Mouse (Mus musculus): ENCODE results near the gene Nfkbiz.
"Not testable (repeated sequence)": the region's sequence is repeated elsewhere in the genome, so short reads cannot be mapped to it uniquely, and the experiment has no call there.

Gene Nfkbiz

DNA sequence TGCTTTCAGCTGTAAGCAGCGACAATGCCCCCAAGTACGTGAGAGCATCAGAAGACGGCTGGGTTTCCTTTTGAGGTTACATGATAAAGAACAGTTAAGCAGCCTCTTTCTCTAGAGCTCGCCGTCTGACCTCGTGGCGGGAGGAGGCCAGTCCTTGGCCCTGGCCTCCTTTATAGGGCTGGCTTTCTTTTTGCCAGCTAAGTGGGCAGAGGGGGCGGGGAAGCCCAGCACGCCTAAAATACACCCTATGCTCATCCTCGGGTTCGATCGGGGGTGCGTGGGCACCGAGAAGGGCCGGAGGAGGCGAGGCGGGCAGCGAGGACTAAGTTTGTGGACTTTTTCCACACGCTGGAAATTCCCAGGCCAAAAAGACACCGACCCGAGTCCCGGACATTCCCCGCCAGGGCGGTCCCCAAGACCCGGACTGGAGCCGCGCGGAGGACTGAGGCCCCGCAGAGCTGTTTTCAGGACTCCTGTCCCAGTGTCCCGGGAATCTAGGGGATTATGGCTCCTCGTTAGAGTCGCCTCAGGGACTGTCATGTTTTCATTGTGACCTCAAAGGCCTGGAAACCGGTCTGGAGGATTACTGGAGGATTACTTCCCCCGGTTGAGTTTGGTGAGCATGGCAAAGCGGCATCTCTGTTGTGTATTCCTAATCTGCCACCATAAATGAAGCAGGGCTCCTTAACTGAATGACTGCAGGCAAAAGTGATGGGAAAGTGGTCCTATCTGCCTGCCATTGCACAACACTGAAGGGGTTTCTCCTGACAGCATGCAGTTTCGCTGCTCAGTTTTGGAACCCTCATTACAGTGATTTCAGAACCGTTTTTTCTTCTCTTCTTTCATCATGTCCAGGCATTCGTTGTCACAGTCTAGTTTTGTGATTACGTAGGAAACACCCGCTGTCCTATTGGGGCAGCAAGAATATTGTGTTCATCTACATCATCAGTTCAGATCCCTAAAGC, at the start of gene Nfkbiz:
Nfkbiz (minus strand) TSS at position 390 of the 965 bp plus-strand sequence.
- DNase-seq (ENCODE audit: low spot score), result peak; percentile 92

DNA sequence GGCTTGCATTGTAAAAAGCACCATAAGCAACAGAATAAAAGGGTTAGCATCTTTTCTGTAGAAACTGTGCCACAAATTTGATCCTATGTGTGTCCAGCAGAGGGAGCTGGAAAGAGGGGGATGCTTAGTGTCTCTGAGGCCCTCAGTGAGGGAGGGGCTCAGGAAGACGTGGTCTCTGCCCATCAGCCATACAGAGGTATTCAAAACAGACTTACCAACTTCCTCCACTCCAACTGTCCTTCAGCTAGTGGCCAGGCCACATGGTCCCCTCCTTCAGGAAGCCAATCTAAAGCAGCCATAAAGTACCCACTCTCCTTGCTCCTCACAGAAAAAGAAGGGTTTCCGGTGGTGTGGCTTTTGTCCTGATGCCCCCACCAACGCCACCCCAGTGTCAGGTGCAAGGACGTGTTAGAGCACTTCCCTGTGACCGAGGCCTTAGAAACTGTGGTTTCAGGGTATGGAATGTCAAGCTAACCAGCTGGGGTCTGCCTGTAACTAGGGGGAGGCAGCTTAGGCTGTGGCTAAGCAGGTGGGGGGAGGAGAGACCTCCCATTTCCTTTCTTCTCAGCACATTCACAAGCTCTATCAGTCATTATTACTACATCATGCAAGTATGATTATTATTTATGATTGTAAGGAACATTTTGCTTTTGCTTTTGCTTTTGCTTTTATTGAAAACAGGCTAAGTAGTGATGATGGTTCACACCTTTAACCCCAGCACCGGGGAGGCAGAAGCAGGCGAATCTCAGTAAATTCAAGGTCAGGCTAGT, 49.3 kb upstream of the Nfkbiz start:
- peak; percentile 36 for DNase-seq (ENCODE audit: low spot score)

DNA sequence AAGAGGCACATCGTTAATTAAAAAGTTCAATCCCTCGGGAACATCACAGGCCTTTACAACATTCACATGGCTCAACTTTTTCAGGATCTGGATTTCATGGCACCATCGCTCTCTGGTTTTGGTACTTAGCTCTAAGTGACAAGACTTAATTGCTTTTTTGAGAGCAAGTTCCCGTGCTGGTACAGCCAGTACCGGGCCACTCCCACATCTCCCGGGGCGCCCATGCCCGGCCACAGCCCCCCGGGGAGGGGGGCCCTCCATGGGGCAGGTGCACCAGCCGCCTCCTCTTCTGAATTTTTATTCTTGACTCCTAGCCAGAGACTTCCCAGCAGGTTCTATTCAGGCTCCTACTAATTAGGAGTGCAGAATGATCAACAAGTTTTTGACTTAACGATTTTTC, 45.5 kb upstream of the Nfkbiz start:
- DNase-seq (ENCODE audit: low spot score), result no peak

- DNase-seq (ENCODE audit: low spot score), result no peak
Measured at GRCm38 (mm10) chr16:55876025-55876424, 37.3 kb upstream of the Nfkbiz start.

GRCm38 (mm10) chr16:55863832-55864231, 25.1 kb upstream of the Nfkbiz start:
- DNase-seq (ENCODE audit: low spot score), result no peak

DNA sequence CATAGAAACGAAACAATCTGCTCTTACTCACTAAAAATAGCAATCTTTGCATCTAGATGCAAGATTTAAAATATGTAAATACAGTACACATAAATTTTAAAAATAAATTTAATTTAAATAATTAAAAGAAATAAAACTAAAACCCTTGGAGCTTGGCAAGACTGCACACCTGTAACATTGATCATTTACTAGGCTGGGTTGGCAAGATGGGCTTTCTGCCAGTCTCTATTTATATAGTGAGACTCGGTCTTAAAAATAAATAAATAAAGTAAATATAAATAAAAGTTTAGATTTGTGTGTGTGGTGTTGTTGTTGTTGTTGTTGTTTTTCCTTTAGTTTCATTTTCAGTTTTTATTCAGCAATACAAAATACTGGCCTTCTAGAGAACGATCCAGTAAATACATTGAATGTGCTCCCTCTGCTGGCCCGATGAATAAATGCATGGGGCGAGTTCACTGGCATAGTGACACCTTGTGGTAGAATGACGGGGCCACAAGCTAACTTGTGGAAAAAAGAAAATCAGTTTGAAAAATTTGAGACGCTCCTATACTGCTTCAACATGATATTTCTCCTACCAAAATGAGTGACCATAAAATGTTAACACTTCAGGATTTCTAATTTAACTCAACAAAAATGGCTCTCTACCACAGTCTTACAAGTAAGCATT, 24.6 kb upstream of the Nfkbiz start:
- DNase-seq (ENCODE audit: low spot score), result peak; percentile 88

DNA sequence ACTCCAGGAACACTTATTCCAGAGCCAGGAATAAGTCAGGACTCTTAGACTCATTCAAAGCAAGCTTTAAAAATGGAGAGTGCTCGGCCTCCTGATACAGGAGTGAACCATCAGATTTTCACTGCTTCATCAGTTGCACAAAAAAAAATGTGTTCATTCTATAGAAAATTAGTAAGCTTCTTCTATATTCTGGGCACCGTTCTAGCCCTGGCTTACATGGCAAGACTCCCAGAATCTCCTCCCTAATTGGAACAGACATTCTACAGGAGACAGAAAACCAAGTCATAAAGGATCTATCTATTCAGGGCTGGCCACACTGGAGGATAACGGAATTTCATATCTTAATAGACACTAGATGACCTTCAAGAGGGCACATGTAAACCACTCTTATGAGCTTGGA, 22.4 kb upstream of the Nfkbiz start:
- no peak for DNase-seq (ENCODE audit: low spot score)

DNA sequence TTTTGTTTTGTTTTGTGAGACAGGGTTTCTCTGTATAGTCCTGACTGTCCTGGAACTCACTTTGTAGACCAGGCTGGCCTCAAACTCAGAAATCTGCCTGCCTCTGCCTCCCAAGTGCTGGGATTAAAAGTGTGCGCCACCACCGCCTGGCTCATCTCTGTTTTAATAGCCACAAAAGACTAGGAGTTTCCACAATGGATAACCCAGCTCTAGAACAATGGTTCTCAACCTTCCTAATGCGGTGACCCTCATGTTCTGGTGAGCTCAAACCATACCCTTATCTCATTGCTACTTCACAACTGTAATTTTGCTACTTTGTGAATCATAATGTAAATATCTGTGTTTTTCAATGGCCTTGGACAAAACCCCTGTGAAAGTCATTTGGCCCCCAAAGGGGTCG, 20.7 kb upstream of the Nfkbiz start:
- not testable (repeated sequence) for DNase-seq (ENCODE audit: low spot score)

GRCm38 (mm10) chr16:55858465-55858864, 19.8 kb upstream of the Nfkbiz start:
- DNase-seq (ENCODE audit: low spot score), result peak; percentile 73

GRCm38 (mm10) chr16:55852943-55853727, 14.4 kb upstream of the Nfkbiz start:
- DNase-seq (ENCODE audit: low spot score), result peak; percentile 91

DNA sequence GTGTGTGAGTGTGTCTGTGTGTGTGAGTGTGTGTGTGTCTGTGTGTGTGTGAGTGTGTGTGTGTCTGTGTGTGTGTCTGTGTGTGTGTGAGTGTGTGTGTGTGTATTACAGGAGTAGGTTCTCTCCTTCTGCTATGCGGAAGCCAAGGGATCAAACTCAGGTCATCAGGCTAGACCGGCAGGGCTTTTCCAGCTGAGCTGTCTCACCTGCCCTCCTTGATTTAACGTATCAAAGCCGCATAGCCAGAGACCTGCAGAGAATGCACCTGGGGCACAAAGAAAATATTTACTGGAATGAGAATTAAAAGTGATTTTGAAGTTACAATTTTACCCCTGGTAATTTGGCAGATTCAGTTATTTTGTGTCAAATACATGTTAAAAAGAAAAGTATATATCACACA, 13.8 kb upstream of the Nfkbiz start:
- no peak for DNase-seq (ENCODE audit: low spot score)

GRCm38 (mm10) chr16:55850485-55850884, 11.8 kb upstream of the Nfkbiz start:
- no peak for DNase-seq (ENCODE audit: low spot score)

DNA sequence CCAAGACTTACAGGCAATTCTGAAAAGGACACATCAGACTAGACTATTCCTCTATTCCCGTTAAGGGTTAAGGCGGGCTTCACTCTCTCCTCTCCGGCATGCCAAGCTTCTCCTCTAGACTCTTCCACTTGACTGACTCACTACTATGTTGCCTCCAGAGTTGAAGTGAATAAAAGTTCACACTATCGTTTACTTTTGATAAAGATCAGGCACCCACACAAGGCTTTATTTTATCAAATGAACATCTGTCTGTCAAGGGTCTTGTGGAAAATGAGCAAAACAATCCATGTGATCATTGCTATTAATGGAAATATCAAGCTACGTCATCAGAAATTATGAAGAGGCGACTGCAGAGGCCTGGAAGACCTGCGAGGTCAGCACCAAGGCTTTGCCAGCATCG, 9.0 kb upstream of the Nfkbiz start:
- DNase-seq (ENCODE audit: low spot score), result no peak

GRCm38 (mm10) chr16:55844847-55845246, 6.1 kb upstream of the Nfkbiz start:
- no peak for DNase-seq (ENCODE audit: low spot score)

DNA sequence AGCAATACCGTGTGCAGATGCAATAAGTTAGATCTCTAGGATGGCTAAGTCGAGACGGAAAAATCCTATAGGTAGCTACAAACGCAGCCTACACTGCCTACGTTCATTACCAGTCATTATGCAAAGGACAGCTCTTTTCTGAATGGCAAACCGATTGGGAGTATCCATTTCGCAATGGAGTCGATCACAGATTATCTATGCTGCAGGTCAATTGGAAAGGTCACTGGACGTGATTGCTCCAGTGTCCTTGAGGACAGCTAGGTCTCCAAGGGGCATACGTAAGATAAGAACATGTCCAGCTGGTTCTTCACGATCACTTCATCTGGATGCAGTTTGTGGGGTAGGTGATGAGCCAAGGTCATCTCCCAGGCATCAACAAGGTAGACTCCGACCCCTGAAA, 5.2 kb upstream of the Nfkbiz start:
- no peak for DNase-seq (ENCODE audit: low spot score)

GRCm38 (mm10) chr16:55843134-55843533, 4.4 kb upstream of the Nfkbiz start:
- no peak for DNase-seq (ENCODE audit: low spot score)

- no peak for DNase-seq (ENCODE audit: low spot score)
Measured at GRCm38 (mm10) chr16:55841506-55841905, 2.8 kb upstream of the Nfkbiz start.

DNA sequence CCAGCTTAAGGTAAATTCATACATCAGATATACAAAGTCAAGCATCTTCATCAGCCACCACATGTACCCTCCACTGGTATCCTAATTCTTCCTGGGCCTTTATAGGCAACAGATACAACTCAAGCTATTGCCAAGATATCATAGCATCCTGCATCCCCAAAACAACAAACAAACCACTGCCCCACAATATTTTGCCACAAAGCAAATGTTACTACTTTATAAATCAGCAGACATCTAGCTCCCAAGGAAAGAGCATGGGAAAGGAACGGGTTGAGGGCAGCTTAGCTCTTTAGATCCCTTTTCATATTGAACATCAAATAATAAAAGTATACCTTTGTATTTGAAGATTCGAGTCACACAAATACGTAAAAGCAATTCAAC, 580 bp downstream of the Nfkbiz start:
- DNase-seq (ENCODE audit: low spot score), result no peak

- not testable (repeated sequence) for DNase-seq (ENCODE audit: low spot score)
Measured at GRCm38 (mm10) chr16:55837653-55838052, 1.0 kb downstream of the Nfkbiz start.

DNA sequence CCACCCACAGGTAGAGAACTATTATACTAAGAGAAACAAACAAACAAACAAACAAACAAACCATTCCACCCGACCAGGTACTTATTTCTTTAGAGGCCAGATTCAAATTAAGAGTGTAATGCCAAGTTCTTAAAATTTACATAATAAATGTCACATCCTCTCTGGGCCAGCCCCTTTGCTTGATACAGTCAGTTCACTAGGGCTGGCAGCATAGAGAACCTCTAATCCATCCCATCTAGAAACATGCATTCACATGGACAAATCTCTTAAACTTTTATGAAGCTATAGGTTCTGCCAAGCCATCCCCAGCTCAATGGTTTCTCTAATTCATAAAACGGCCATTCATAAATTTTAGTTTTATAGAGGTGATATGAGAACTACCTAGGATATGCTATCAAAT, 1.5 kb downstream of the Nfkbiz start:
- no peak for DNase-seq (ENCODE audit: low spot score)

DNA sequence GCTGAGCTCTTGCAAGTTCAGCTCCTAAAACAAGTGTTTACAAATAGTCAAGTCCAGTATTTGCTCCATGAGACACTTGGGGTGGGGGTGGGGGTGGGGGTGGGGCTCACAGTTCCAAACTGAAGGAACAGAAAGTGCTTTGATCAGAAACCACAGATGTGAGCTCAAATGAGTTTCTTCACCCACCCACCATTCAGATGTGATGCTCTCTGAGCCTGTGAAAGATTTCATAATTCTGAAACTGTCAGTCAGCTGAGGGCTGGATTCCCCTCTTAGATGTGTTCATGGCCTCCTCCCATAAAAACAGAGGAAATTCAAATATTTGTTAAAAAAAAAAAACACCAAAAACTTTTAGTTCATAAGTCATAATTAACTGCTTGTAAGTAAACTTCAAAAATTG, 2.9 kb downstream of the Nfkbiz start:
- DNase-seq (ENCODE audit: low spot score), result no peak

GRCm38 (mm10) chr16:55832617-55833016, 6.1 kb downstream of the Nfkbiz start:
- DNase-seq (ENCODE audit: low spot score), result no peak

All from embryo, embryonic 10.5 days (tissue).